Mouse (Mus musculus): ENCODE measurements around the gene Gsn.

The Gsn gene

DNA sequence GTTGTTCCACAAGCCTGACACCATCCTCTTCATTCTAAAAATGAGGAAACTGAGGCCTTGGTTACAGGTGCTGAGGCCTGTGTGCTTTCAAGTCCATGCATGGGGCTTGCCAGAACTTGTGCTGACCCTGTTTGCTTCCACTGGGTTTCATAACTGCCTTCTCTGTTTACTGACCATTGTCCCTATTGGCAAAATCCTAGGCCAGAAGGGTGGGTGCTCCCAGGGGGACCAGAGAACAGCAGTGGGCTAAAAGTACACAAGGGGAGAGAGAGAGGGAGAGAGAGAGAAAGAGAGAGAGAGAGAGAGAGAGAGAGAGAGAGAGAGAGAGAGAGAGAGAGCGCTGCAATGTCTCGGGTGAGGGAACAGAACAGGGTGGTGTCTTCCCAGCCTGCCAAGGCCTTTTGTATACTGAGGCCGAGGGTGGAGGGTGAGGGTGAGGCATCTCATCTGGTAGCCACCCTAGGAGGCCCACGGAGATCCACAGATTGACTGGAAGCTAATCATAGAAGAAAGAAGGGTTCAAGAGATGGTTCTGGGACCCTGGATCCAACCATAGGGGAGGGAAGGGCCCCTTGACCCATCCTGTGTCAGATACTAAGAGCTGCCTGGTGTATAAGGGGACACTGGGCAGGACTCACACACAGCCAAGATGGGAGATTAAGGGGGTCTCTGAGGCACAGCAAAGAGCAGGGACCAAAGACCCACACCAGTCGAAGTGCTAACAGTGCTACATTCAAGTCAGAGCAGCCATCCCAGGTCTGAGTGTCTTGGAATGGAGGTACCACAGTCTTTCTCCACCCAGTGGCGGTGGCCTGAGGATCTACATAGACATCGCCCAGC is 22.4 kb downstream of the Gsn start:
- DNase-seq (ENCODE audit: low spot score), result no peak

DNA sequence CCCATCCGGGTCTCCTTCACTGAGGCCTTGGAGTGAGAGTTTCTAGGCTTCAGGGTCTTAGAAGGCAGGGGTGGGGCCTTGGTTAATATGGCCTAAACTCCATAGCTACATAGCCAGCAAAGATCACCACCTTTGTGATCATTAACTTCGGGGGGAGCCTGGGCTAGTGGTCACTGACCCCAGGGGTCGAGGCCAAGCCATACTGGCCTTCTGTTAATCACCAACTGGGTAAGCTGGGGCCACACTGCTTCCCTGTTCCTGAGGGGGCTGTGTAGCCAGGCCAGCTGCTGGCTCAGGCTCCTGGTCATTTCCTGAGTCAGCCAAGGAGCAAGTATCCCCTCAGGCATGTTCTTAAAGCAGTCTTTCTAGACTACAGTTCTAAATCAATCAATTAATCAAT is 23.8 kb downstream of the Gsn start:
- DNase-seq (ENCODE audit: low spot score), result no peak

DNA sequence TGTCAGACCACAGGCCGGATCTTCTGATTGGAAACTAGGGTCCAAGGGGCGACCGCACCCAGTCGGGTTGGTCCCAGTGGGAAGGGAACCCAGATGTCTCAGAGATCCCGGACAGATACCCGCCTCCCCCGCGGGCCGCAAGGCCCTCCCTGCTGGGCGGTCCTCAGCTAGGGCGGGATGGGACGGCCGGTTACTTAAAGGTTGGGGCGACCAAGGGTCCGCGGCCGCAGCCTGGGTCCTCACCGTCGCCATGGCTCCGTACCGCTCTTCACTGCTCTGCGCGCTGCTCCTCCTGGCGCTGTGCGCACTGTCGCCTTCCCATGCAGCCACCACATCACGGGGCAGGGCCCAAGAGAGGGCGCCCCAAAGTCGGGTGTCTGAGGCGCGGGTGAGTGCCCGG is 26.0 kb downstream of the Gsn start:
- no peak for DNase-seq (ENCODE audit: low spot score)

DNA sequence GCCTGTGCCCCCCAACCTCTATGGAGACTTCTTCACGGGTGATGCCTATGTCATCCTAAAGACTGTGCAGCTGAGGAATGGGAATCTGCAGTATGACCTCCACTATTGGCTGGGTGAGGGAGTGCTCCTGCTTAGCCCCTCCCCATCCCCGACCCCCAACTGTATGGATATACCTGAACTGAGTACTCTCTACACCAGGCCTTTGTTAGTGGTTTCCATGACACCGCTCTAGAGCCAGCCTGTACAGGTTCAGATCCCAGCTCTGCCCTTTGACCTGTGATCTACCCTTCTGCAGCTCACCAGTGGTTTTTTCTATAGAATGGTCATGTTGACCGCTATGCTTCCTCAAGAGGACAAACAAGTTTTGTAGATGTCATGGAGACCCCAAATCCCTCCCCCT is 27.8 kb downstream of the Gsn start:
- no peak for DNase-seq (ENCODE audit: low spot score)

DNA sequence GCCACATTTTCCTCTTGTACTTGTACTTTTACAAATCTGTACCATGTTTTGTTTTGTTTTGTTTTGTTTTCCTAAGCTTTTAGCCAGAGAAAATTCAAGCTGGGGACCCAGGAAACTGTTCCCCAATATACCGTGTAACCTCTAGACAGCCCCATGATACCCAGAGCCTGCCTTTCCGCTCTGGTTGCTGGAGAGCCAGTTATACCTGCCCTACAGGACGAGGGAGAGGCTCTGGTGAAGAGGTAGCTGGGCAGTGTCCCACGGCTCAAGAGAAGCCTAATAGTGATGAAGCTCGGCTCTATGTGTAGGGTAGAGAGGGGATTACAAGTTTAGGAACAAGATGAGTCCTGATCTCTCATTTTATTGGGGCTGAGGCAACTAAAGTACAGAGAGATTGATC is 29.0 kb downstream of the Gsn start:
- no peak for DNase-seq (ENCODE audit: low spot score)

DNA sequence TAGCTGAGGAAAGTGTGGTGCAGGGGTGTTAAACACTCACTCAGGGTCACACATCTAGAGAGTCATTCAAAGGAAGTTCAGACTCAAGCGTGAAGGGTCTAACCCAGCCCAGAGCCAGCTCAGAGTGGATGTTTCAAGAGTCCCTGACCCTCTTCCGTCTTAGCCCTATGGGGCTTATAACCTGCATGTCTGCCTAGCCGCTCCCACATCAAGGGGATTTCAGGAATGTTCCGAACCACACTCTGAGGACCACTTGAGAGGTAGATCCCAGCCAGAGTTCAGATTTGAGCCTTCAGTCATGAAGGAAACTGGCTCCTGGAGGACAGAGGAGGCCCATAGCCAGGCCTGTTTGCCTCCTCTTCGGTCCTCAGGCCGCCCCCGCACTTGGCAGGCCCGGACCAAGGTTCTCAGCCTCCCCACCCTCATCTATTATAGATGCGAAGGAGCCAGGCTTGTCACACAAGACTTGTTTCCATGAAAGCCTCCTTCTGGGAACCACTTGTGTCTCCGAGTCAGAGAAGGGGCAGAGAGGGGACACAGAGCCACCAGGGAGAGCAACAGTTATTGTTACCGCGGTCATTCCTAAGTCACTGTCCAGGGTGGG is 30.9 kb downstream of the Gsn start:
- no peak for DNase-seq (ENCODE audit: low spot score)

DNA sequence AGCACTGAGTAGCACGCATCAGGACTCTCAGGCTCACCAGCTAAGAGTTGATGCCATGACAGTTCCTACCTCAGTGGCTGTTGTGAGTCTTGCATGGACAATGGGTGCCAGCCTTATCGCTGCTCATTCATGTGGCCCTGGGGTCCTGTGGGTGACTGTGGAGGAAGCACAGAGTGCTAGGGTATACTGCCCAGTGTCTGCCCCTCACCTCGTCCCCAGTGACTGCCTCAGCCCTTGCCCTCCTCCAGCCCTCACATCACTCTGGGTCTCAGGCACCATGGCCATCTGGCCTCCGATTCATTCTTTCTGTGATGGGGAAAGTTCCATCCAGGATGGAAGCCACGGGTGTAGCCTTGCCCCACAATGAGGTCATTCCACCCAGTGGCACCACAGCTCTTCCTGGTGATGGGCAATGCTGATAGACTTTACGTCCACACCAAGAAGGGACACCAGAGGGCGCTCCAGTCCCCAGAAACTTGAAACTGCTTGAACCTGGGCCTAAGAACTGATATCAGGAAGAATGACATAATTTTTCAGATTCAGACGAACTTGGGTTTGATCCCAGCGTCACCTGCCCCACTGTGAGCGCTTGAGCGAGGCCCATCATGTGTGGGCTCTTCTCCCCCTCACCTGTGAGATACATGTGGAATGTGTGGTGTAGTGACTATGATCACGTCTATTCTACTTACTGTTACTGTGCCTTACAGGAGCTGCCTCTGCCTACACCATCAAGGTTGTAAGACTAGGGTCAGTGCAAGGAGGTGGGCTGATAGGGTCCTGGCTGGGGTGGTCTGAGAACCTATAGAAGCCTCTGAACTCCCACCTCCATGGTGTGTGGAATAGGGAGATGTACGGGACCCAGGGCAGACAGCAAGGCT is 32.8 kb downstream of the Gsn start:
- DNase-seq (ENCODE audit: low spot score), result peak; percentile 63

DNA sequence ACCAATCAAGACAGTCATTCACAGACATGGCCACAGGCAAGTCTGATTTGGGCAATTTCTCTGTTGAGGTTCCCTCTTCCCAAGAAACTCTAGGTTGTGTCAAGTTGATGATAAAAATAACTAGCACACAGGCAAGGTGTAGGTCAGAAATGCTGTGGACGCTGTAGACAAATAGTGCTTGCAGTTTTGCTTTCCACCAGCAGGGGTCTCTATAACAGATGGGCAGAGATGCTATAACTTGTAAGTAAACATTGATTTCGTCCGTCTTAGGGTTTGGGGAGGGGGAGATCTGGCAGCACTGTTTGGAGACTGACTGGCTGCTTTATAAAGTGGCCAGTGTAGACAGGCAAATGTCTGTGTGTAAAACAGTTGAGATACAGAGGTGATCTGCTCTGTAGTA is 35.7 kb downstream of the Gsn start:
- DNase-seq (ENCODE audit: low spot score), result peak; percentile 32

DNA sequence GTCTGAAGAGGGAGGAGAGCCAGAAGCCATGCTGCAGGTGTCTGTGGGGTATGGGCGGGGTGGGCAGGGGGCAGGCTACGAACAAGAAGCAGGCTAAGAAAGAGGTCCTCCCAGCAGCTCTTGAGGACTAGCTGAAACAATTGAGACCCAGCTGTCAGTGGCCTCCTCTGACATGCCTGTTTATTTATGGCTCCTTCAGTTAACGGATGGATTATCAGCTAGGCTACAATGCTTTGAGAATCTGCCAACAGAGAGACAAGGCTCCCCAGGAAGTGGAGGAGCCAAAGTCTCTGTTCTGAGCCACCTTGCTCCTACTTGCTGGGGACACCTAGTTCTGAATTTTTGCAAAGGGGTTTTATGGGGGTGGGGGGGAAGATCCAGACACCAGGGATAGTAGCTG is 36.5 kb downstream of the Gsn start:
- DNase-seq (ENCODE audit: low spot score), result no peak

DNA sequence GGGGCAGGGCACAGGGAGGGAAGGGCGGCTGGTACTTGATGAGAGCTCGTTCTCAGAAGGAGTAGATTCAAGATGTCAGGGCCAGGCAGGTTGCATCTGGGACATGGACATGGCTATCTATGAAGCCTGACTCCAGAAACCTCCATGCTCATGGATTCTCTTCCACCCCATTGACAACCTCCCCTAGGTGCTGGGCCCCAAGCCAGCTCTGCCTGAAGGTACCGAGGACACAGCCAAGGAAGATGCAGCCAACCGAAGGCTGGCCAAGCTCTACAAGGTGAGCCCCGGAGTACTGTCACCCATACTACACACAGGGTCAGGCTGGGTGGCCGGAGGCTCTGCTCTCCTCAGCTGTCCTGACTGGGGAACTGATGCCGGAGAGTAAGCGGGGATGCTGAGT is 37.1 kb downstream of the Gsn start:
- no peak for DNase-seq (ENCODE audit: low spot score)

DNA sequence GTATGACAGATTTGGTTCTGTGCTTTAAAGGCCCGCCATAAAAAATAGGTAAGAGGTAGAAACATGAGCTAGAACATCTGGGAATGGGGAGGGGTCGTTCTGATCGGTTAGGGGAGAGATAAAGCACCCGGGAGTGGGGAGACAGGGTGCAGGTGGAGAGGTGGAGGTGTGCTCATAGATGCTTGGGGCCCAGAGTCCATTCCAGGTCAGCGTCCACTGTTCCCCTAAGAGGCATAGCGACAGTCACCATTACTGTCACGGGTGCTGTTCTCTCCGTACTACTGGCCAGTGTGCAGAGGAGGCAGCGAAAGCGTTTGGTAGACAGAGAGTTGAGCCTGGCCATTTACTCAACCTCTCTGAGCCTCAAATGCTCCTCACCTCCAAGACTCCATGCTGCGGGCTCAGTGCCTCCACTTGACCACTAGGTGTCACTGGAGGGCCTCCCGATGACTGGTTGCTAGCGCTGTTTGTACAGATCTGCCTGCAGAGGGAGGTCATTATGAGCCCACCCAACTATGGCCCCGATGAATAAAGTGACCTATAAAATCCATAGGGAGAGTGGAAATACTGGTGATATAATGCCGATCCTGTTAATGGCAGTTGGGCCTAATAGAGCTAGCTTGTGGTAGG is 41.6 kb downstream of the Gsn start:
- DNase-seq (ENCODE audit: low spot score), result peak; percentile 67

DNA sequence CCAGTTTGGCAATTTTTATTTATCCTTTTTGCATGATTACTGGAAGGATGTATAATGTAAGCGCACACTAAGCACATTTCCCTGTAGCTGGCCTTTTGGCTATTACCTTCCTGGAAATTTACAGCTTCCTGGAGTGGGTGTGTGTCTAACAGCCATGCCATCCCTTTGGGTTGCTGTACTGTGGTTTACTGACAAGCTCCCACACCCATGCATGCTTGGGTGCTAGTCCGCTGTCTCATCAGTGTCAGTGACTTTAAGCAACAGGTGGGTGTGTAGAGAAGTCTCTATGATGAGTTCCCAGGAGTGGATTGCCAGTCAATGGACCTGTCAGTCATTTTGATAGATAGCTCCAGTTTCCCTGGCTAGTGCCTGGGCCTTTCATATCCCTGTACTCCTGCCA is 43.3 kb downstream of the Gsn start:
- no peak for DNase-seq (ENCODE audit: low spot score)

DNA sequence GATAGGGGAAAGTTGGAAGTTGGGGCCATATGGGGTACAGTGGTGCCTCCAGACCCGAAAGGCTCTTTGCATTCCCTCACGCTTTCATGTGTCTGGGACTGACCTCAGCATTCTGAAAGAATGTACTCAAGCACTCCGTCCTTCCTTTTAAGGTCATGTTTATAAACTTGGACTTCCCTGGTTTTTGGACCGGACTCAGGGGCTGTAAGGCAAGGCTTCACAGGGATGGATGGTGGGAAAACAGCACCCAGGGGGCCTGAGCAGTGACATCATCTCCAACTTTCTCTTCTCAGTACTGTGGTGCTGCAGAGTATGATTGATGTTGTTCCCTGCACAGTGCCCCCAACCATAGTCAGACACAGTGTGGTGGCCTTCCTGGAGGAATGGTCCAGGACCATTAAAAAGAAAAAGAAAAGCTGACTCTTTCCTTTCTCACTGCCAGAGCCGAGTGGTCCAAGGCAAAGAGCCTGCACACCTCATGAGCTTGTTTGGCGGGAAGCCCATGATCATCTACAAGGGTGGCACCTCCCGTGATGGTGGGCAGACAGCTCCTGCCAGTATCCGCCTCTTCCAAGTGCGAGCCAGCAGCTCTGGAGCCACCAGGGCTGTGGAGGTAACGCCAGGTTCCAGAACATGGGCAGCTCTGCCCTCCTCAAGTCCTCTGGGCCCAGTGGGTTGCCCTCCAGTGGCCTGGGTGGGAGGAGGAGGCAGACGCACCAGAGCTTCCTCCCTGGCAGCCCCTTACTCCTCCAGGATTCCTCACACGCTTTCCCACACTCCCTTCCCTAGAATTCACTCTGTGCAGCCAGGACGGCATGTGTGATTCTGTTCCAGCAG is 46.1 kb downstream of the Gsn start:
- DNase-seq (ENCODE audit: low spot score), result no peak

DNA sequence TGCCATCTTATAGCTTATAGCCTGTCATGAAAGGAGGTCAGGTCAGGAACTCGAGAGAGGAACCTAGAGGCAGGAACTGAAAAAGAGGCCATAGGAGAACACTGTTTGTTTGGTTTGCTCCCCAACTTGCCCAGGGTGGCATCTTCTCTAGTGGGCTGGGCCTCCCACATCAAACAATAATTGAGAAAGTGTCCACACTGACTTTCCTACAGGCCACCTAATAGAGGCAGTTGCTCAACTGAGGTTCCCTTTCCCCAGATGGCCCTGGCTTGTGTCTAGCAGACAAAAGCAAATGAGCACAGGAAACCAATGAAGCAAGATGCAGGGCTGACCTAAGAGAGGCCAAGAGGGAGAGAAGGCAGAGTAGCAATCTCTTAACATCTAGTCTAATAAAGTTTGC is 52.0 kb downstream of the Gsn start:
- no peak for DNase-seq (ENCODE audit: low spot score)

DNA sequence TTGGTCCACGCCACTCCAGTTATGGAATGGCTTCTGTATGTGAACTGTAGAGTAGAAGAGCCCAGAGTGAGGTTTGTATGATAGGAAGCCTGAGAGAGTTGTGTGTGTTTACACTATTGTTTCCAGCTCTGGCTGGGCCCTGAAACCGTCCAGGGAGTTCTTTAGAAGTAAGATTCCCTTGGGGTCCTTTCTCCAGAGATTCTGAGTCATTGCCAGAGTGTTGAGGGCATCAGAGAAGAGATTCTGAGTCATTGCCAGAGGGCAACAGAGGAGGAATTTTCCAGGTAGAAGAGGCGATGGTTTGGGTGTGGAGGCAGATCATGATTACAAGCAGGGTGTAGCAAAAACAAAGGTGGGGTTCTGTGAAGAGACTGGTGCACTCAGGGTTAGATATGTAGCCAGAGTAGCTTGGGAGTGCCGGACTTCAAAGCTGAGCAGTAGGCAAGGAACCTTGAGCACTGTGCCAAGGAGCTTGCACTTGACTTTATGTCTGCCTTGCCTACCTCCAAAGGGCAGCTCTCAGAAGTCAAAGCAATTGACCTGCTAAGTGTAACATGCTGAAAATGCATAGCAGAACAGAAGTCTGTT is 53.8 kb downstream of the Gsn start:
- DNase-seq (ENCODE audit: low spot score), result no peak

DNA sequence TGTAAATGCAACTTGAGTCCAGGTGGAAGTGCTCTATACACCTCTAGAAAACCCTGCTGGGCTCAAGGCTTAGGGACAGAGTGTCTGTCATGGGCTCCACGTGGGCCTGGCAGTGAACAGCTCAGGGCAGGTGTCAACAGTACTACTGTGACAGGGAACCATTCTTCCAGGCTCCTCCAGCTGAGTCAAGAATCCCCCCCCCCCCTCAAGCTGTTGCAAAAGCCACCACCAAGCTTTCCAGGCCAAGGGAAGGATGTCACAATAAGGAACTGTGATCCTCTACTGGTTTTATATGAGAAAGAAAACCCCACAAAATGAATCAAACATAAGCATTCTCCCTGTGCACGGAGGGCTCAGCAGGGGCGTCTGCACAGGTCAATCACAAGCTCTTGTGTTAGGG is 58.1 kb downstream of the Gsn start:
- DNase-seq (ENCODE audit: low spot score), result no peak

DNA sequence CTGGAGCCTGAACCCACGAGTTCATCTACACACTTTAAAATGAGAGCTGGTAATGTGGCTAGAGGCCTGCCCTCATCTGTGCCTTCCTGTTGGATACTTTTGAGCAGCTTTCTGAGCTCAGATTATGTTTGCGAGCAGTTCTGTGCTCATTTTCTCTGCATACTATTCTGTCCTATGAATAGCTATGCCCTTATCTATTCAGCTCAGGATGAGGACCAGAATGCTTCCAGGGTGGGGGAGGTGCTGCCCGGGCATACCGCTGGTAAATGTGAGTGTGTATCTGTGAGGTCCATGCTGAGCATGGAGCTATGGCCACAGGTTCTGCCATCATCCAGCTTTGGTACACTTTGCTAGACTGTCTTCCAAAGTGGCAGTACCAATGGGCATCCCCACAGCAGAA is 61.4 kb downstream of the Gsn start:
- no peak for DNase-seq (ENCODE audit: low spot score)

DNA sequence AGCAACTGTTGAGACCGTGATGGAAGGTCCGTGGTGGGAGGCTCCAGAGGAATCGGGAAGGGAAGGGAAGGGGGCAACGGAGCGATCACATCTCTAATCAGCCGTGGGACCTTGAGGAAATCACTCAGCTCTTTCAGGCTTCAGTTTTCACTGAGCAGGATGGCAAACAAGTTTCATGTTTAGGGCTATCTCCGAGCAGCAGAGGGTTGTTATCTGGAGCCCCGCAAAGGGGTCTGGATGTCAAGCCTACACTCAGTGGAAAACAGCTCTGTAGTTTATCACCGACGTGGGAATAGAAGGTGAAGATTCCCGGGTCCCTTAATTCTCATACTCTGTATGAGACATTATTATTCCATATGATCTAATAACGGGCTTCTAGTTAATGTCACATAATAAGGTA is 62.2 kb downstream of the Gsn start:
- no peak for DNase-seq (ENCODE audit: low spot score)

DNA sequence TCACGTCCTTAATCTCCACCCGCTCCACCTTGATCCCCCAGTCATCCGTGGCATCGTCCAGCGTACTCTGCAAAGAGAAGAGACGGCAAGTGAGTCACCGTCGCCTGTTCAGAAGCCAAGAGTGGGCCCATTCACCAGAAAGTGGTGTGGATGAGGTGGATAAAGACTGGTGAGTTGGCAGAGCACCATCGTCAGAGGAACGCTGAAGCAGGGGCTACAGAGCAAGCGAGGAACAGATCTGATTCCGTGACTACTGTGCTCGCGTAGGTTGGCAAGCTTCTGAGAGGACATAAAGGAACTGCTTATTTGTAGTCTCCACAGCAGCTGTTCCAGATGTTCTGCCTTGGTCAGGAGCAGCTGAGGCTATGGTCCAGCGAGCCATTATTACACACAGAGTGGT is 64.2 kb downstream of the Gsn start:
- no peak for DNase-seq (ENCODE audit: low spot score)

DNA sequence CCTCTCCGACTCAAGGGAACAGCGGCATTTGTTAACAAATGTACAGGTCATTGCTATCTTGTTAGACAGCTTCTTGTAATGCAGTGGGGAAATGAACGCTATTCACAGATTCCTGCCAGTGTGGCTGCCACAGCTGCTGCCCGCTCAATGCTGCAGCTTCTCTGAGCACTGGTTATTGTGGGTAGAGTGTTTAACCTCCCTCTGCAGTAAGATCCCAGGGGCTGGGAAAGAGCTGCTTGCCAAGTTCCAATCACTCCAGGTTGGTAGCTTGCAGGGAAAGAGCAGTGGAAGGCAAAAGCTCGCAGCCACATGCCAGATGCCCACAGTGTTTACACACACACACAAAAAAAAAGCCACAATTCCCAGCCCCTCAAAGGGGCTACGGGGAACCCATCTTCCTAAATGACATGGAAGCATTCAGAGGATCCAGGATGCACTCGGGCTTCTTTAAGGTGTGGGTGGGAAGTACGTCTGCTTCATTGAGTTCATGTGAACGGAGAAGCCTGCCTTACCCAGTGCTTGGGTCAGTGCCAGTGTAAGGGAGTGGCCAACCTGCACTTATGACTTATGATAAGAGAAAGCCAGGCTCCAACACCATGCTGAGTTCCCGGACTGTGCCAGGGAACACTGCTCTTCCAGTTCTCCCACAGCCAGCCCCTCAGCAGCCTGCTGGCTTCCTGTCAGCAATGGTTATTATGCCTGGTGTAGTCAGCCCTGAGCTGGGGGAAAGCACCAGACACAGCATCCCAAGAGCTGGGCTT is 66.4 kb downstream of the Gsn start:
- DNase-seq (ENCODE audit: low spot score), result no peak

DNA sequence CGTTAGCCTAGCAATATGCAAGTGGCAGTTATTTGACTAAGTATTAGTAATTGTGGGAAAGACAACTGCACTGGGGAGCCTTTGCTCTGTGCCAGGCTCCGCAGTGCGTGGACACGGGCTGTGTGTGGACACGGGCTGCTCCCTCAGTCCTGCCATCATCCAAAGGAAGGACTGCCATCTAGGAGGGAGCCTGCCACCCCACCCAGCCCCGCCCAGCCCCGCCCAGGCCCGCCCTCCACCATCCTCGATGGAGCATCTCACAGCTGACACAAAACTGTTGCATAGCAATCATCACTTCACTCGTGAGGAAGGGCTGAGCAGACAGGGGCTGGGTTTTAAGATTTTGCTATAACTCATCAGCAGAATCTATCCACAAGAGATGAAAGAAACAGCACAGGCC is 69.8 kb downstream of the Gsn start:
- DNase-seq (ENCODE audit: low spot score), result no peak

Measured in T-cell, adult 2 months (primary cell).